Mouse (Mus musculus) neural tube, embryonic 14.5 days (tissue): Measurements from ENCODE around the gene Sgsm1. TPM values are rescaled to one million over a fixed set of nuclear protein-coding genes. Genes with fewer than 3 reads are reported as not detected.
A peak's percentile ranks its signal among the peaks of the same experiment; 100 is the strongest.

Source experiments
- ATAC-seq: fragments of 200-750 bp; cut with Nextera tagmentation; 2 replicates; pipeline ENCODE4 v1.8.0; 2017; ENCODE audit warnings: low read depth, mild to moderate bottlenecking, moderate TSS enrichment, moderate library complexity
- H3K27ac ChIP-seq: fragments of 300-500 bp; sonication (generic); 2 replicates; pipeline ENCODE4 v1.5.1; 2014; ENCODE audit warnings: low read depth, mild to moderate bottlenecking, control low read depth, low read length, moderate library complexity, mixed read lengths
- H3K27me3 ChIP-seq: fragments of 300-500 bp; sonication (generic); 2 replicates; pipeline ENCODE4 v1.6.1; 2014; ENCODE audit warnings: low read length; ENCODE audit not compliant: control insufficient read depth, insufficient read depth
- H3K36me3 ChIP-seq: fragments of 300-500 bp; sonication (generic); 2 replicates; pipeline ENCODE4 v1.6.1; 2014; ENCODE audit warnings: low read length, mixed read lengths; ENCODE audit not compliant: control insufficient read depth, insufficient read depth
- H3K4me1 ChIP-seq: fragments of 300-500 bp; sonication (generic); 2 replicates; pipeline ENCODE4 v1.6.1; 2014; ENCODE audit warnings: low read length; ENCODE audit not compliant: control insufficient read depth, insufficient read depth
- H3K4me2 ChIP-seq: fragments of 300-500 bp; sonication (generic); 2 replicates; pipeline ENCODE4 v1.6.1; 2014; ENCODE audit warnings: mild to moderate bottlenecking, low read depth, low read length, control low read depth
- H3K4me3 ChIP-seq: fragments of 300-500 bp; sonication (generic); 2 replicates; pipeline ENCODE4 v1.5.1; 2014; ENCODE audit warnings: low read depth, low read length, control low read depth, mixed read lengths
- H3K9ac ChIP-seq: fragments of 300-500 bp; sonication (generic); replicated peaks from 2 replicates; pipeline ENCODE4 v1.6.1; 2014; ENCODE audit warnings: low read depth, mild to moderate bottlenecking, control low read depth, low read length, mixed read lengths
- H3K9me3 ChIP-seq: fragments of 300-500 bp; sonication (generic); 2 replicates; pipeline ENCODE4 v1.6.1; 2016; ENCODE audit warnings: low read length; ENCODE audit not compliant: control insufficient read depth
- WGBS: fragments of 180-500 bp; shearing (Covaris S2); extraction: QIAGEN DNeasy Blood & Tissue Kit; methylation state at CpG from one replicate; pipeline ENCODE4 v1.1.7; 2014; 5-methylcytosine and 5-hydroxymethylcytosine counted together
- polyA plus RNA-seq: library from polyadenylated mRNA; unstranded; fragments of >200 nt; fragmentation: Nextera tagmentation; extraction: Ambion mirVana; gene quantifications from 2 replicates; pipeline ENCODE4 v1.2.1, GENCODE M21; 2014

The Sgsm1 gene
- polyA plus RNA-seq, 1 experiment from 2014 or later = 17.0 TPM

- Histone ChIP-seq H3K4me1 (no peaks in the 10 kb centered on the region), H3K9me3 (no peaks in the 10 kb centered on the region), H3K36me3 (no peaks in the 10 kb centered on the region), H3K4me2 (no peak overlapping the region), H3K27ac (no peak overlapping the region), H3K27me3 (peaks cover 8% of the 10 kb centered on the region; the same call in 1 of the 2 replicates), H3K9ac (no peak overlapping the region), H3K4me3 (no peak overlapping the region)
- WGBS = 56% methylated on average over 8 of the region's 8 CpGs
- 0 out of 2 replicates have a peak, but pooled peaks have one; percentile 11 for ATAC-seq
Measured at GRCm38 (mm10) chr5:113292832-113293231, 17.8 kb downstream of the Sgsm1 start.

DNA sequence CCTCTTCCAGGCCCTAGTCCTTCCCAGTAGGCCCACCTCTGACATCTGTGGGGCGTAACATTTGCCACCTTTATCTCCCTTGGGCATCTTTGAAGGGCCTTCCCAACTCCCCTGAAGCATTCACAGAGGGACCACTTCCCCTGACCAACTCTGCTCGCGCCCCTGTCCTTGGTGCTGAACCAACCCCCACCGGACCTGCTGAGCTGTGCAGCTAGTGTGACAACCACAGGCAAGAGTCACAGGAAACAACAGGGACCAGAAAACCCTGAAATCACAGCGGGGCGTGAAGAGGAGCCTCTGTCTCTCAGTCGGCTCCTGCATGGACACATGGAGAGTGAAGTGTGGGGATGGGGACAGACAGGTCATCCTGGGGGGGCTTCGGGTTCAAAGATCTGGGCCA lies 18.4 kb downstream of the Sgsm1 start:
- H3K9ac ChIP-seq = no peak overlapping the region
- 14% methylated on average over 8 of the region's 8 CpGs for WGBS
- no peak overlapping the region for H3K4me2 ChIP-seq
- H3K27me3 ChIP-seq = peaks cover 14% of the 10 kb centered on the region; the same call in 1 of the 2 replicates
- H3K36me3 ChIP-seq = no peaks in the 10 kb centered on the region
- no peak overlapping the region for H3K4me3 ChIP-seq
- H3K27ac ChIP-seq = no peak overlapping the region
- no peaks in the 10 kb centered on the region for H3K9me3 ChIP-seq
- no peak for ATAC-seq
- peaks cover 3% of the 10 kb centered on the region; the same call in 1 of the 2 replicates for H3K4me1 ChIP-seq

- Histone ChIP-seq H3K4me1 (peaks cover 7% of the 10 kb centered on the region; the same call in 1 of the 2 replicates), H3K9ac (no peak overlapping the region), H3K4me3 (no peak overlapping the region), H3K27me3 (peaks cover 14% of the 10 kb centered on the region; the same call in 1 of the 2 replicates), H3K36me3 (no peaks in the 10 kb centered on the region), H3K27ac (no peak overlapping the region), H3K9me3 (no peaks in the 10 kb centered on the region), H3K4me2 (no peak overlapping the region)
- WGBS = 82% methylated on average over 4 of the region's 4 CpGs
- no peak for ATAC-seq
Measured at GRCm38 (mm10) chr5:113291125-113291524, 19.5 kb downstream of the Sgsm1 start.

DNA sequence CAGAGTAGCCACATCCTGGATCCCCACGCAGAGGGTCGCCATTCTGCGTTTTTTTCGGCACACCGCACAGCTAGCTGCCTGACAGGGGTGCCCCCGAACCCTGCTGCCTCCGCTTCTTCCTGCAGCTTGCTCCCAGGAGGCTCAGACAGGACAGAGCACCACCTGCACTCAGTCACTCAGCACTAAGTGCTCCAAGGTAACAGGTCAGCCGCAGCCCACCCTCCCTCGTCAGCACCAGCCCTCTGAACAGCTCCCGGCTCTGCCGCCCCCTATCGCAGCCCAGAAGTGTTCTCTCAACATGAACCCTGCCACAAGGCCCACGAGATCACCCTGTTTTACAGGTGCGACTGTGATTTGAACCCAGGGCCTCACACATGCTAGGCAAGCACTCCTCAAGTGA lies 20.4 kb downstream of the Sgsm1 start:
- Histone ChIP-seq H3K27me3 (peaks cover 14% of the 10 kb centered on the region; the same call in 1 of the 2 replicates), H3K36me3 (no peaks in the 10 kb centered on the region; the same call in 1 of the 2 replicates), H3K9me3 (no peaks in the 10 kb centered on the region), H3K27ac (no peak overlapping the region), H3K4me3 (no peak overlapping the region), H3K4me2 (no peak overlapping the region), H3K9ac (no peak overlapping the region), H3K4me1 (peaks cover 7% of the 10 kb centered on the region; the same call in 1 of the 2 replicates)
- 38% methylated on average over 14 of the region's 14 CpGs for WGBS
- ATAC-seq = no peak

DNA sequence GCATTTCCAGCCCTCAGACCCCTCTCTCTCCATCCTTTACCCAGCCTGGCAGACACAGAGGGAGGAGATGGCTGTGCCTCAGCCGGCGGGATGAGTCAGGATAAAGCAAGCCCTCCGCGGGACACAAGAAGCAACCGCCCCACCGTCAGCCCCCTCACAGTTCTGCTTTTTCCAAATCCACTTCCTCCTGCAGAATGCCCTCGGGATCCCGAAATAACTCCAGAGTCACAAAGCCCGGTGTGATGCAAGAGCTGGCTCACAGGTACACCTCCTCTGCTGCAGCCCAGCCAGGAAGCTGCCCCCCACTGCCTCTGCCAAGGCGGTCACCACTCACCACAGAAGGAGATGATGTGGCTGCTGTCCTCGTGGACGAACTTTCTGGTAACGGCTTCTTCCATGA lies 22.1 kb downstream of the Sgsm1 start:
- 50% methylated on average over 13 of the region's 13 CpGs for WGBS
- no peak overlapping the region for H3K4me3 ChIP-seq
- peaks cover 14% of the 10 kb centered on the region; the same call in 1 of the 2 replicates for H3K27me3 ChIP-seq
- peaks cover 7% of the 10 kb centered on the region; the same call in 1 of the 2 replicates for H3K36me3 ChIP-seq
- H3K4me2 ChIP-seq = no peak overlapping the region
- no peak for ATAC-seq
- H3K9ac ChIP-seq = no peak overlapping the region
- no peak overlapping the region for H3K27ac ChIP-seq
- no peaks in the 10 kb centered on the region for H3K9me3 ChIP-seq
- H3K4me1 ChIP-seq = peaks cover 7% of the 10 kb centered on the region; the same call in 1 of the 2 replicates

DNA sequence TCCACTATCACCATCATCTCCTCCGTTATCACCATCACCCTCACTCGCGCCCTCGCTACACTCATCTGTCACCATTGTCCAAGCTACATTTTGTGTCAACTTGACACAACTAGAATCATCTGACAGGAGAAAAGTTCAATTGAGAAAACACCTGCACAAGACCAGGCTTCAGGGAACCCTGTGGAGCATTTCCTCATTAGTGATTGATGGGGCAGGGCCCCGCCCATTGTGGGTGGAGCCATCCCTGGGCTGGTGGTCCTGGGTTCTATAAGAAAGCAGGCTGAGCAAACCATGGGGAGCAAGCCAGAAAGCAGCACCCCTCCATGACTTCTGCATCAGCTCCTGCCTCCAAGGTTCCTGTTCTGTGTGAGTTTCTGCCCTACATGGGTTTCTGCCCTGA lies 22.8 kb downstream of the Sgsm1 start:
- ATAC-seq = no peak
- Histone ChIP-seq H3K9ac (no peak overlapping the region), H3K4me3 (no peak overlapping the region), H3K36me3 (peaks cover 7% of the 10 kb centered on the region; the same call in 1 of the 2 replicates), H3K27me3 (peaks cover 14% of the 10 kb centered on the region; the same call in 1 of the 2 replicates), H3K4me1 (peaks cover 7% of the 10 kb centered on the region; the same call in 1 of the 2 replicates), H3K4me2 (no peak overlapping the region), H3K9me3 (no peaks in the 10 kb centered on the region), H3K27ac (no peak overlapping the region)
- WGBS = 42% methylated on average over 5 of the region's 5 CpGs

DNA sequence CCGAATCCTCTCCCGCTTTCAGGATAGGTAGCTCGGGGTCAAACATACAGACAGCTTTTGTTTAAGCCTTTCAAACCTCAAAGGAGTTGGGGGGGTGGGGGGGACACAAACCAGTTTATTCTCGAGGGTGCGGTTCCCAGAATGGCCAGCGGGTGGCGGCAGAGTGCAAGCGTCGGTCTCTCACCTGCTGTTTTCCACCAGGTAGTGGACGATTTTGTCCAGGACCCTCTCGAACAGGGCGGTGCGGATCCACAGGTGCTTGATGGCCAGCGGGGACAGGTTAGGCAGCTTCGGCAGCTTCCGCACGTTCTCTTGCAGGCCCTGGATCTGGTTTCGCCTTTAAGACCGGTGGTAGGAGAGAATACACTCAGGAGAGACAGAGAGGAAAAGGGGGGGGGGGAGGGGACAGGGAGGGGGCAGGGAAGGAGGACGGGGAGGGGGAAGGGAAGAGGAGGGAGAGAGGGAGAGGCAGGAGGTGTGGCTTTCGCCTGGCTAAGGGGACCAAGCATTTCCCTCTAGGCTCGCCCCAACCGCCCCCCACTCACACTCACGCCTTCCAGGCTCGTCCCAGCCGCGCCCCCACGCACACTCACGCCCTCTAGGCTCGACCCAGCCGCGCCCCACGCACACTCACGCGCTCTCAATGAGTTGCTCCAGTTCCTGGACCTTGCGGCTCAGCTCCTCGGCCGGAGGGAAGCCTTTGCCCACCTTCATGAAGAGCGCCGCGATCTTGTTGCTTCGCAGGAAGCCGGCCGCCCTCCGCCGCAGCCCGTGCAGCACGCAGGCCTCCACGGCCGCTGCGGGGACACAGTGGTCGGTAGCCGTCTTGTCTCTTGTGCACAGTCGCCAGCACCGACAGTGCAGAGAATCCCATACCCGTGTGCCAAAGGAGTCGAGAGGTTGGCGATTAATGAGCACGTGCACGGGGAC lies 23.7 kb downstream of the Sgsm1 start:
- ATAC-seq = no peak; the same call in 1 of the 2 replicates
- Histone ChIP-seq H3K27me3 (peaks cover 14% of the 10 kb centered on the region; the same call in 1 of the 2 replicates), H3K4me1 (peaks cover 7% of the 10 kb centered on the region; the same call in 1 of the 2 replicates), H3K27ac (no peak overlapping the region), H3K4me2 (peak overlapping the region; percentile 40), H3K4me3 (no peak overlapping the region), H3K9ac (no peak overlapping the region), H3K9me3 (no peaks in the 10 kb centered on the region), H3K36me3 (peaks cover 7% of the 10 kb centered on the region; the same call in 1 of the 2 replicates)
- WGBS = 5% methylated on average over 58 of the region's 60 CpGs

GRCm38 (mm10) chr5:113286048-113286447 lies 24.5 kb downstream of the Sgsm1 start:
- Histone ChIP-seq H3K4me1 (peaks cover 7% of the 10 kb centered on the region; the same call in 1 of the 2 replicates), H3K27ac (no peak overlapping the region), H3K27me3 (peaks cover 14% of the 10 kb centered on the region; the same call in 1 of the 2 replicates), H3K4me3 (no peak overlapping the region), H3K9me3 (no peaks in the 10 kb centered on the region), H3K9ac (no peak overlapping the region), H3K36me3 (peaks cover 7% of the 10 kb centered on the region; the same call in 1 of the 2 replicates), H3K4me2 (no peak overlapping the region)
- 80% methylated on average over 11 of the region's 11 CpGs for WGBS
- no peak for ATAC-seq

- Histone ChIP-seq H3K27ac (no peak overlapping the region), H3K9me3 (no peaks in the 10 kb centered on the region), H3K27me3 (peaks cover 14% of the 10 kb centered on the region; the same call in 1 of the 2 replicates), H3K4me2 (no peak overlapping the region), H3K4me3 (no peak overlapping the region), H3K9ac (no peak overlapping the region), H3K36me3 (peaks cover 7% of the 10 kb centered on the region; the same call in 1 of the 2 replicates), H3K4me1 (peaks cover 7% of the 10 kb centered on the region; the same call in 1 of the 2 replicates)
- ATAC-seq = no peak
- 57% methylated on average over 16 of the region's 16 CpGs for WGBS
Measured at GRCm38 (mm10) chr5:113285541-113285940, 25.0 kb downstream of the Sgsm1 start.
